Mouse (Mus musculus) ES-Bruce4 (cell line): Measurements from ENCODE around the gene Aldh3a2. TPM values are rescaled to one million over a fixed set of nuclear protein-coding genes. Genes with fewer than 3 reads are reported as not detected.

ENCODE experiments used
- H3K27ac ChIP-seq: 2 replicates; pipeline ENCODE4 v1.5.1; 2012; ENCODE audit warnings: low read length, inconsistent platforms; ENCODE audit not compliant: insufficient read depth
- H3K27me3 ChIP-seq: 2 replicates; pipeline ENCODE4 v1.6.1; 2012; ENCODE audit warnings: mild to moderate bottlenecking, low read length, inconsistent platforms; ENCODE audit not compliant: control insufficient read depth, poor library complexity, insufficient read depth, severe bottlenecking
- H3K36me3 ChIP-seq: 2 replicates; pipeline ENCODE4 v1.6.1; 2012; ENCODE audit warnings: inconsistent platforms, mild to moderate bottlenecking, low read length, moderate library complexity; ENCODE audit not compliant: control insufficient read depth, poor library complexity, insufficient read depth, severe bottlenecking
- H3K4me1 ChIP-seq: one replicate; pipeline ENCODE4 v1.8.1; 2011; ENCODE audit warnings: low read length; ENCODE audit not compliant: control insufficient read depth, insufficient read depth
- H3K4me3 ChIP-seq: 2 replicates; pipeline ENCODE4 v1.5.1; 2011; ENCODE audit warnings: low read depth, mild to moderate bottlenecking, low read length
- H3K9ac ChIP-seq: 2 replicates; pipeline ENCODE4 v1.6.1; 2012; ENCODE audit warnings: low read depth, mild to moderate bottlenecking, inconsistent platforms; ENCODE audit not compliant: poor library complexity, severe bottlenecking
- H3K9me3 ChIP-seq: replicated peaks from 2 replicates; pipeline ENCODE4 v1.6.1; 2012; ENCODE audit warnings: mild to moderate bottlenecking, low read length, inconsistent platforms; ENCODE audit not compliant: control insufficient read depth, poor library complexity, insufficient read depth, severe bottlenecking
- CTCF ChIP-seq: IDR thresholded peaks from one replicate; pipeline ENCODE4 v1.8.1; 2011; ENCODE audit warnings: low read depth, low read length
- EP300 ChIP-seq: IDR thresholded peaks from 2 replicates; pipeline ENCODE4 v1.6.1; 2011; ENCODE audit warnings: low read depth, low read length; ENCODE audit not compliant: insufficient read depth
- POLR2A ChIP-seq: IDR thresholded peaks from one replicate; pipeline ENCODE4 v1.8.1; 2011; ENCODE audit warnings: low read length; ENCODE audit not compliant: insufficient read depth
- polyA plus RNA-seq: library from polyadenylated mRNA; stranded (reverse); fragments of >200 nt; gene quantifications from 2 replicates; pipeline ENCODE4 v1.2.4, GENCODE M21; 2011; ENCODE audit warnings: low read depth; ENCODE audit not compliant: missing spikeins, insufficient read depth, insufficient read length

Gene Aldh3a2
- polyA plus RNA-seq, 1 experiment, result 21.3 TPM

GRCm38 (mm10) chr11:61212102-61212501 lies 55.2 kb downstream of the Aldh3a2 start:
- no peaks in the 10 kb centered on the region for H3K27me3 ChIP-seq
- no peak for TF ChIP-seq EP300
- TF ChIP-seq POLR2A, result no peak
- TF ChIP-seq CTCF, result peak; percentile 52
- no peaks in the 10 kb centered on the region for H3K9me3 ChIP-seq
- peaks cover 1% of the 10 kb centered on the region for H3K4me1 ChIP-seq
- no peak overlapping the region for H3K9ac ChIP-seq
- no peak overlapping the region for H3K27ac ChIP-seq
- no peaks in the 10 kb centered on the region for H3K36me3 ChIP-seq
- H3K4me3 ChIP-seq, result no peak overlapping the region

DNA sequence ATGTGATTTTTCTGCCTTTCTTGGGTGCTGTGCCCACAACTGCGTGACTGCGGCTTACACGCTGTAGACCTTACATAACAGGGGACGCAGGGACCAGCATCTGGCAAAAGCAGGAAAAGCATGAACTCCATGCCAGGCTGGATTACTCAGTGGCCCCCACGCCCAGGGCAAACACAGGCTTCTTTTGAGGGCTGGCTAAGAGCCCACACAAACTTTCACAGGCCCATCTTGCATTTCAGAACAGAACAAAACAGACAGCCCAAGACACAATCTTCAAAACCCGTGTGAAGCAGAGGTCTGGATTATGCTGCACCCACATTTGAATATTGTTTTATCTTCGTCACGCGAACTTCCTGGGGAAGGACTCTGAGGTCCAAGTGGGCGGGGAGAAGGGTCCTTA lies 58.9 kb downstream of the Aldh3a2 start:
- H3K27ac ChIP-seq, result no peak overlapping the region
- H3K27me3 ChIP-seq, result no peaks in the 10 kb centered on the region
- TF ChIP-seq POLR2A, result no peak
- no peak for TF ChIP-seq CTCF
- no peak for TF ChIP-seq EP300
- no peaks in the 10 kb centered on the region for H3K9me3 ChIP-seq
- H3K4me1 ChIP-seq, result peaks cover 1% of the 10 kb centered on the region
- H3K9ac ChIP-seq, result no peak overlapping the region
- no peak overlapping the region for H3K4me3 ChIP-seq
- no peaks in the 10 kb centered on the region for H3K36me3 ChIP-seq

DNA sequence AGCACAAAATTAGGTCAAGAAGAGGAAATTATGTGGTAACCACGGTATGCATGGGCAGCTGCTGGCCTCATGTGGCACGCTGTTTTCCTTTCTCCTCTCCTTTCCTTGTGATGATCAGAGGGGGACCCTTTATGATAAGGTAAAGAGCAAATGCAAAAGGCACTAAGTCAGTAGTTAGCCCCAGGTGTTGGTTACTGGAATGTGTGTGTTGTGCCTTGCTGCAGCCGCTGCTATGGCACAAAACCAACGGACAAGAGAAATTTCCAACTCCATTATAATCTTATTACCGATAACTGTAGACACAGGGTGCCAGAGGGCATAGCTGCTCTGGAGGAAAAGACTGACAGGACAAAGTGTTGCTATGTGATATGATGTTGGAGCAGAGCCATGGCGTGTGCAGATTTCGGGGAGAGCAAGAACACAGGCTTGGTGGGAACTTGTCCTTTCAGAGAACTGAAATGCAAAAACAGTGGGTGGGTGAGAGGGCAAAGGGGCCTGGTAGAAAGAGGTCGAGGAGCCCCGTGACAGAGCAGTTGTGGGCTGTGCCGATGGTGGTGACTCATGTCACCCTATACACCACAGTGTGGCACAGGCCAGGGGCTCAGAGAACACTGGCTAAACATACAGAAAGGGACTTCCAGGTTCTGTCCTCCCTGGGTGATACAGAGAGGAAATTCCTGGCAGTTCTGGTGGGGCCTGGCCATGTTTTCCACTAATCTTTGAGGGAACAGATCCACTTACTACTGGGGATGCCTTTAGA lies 59.6 kb downstream of the Aldh3a2 start, which contains the start of gene Aldh3a1:
Gene Aldh3a1 (plus strand): TSS at position 51 of the 760 bp plus-strand sequence.
- Histone ChIP-seq H3K9ac (no peak within 1 kb of the TSS), H3K27ac (no peak within 1 kb of the TSS)

DNA sequence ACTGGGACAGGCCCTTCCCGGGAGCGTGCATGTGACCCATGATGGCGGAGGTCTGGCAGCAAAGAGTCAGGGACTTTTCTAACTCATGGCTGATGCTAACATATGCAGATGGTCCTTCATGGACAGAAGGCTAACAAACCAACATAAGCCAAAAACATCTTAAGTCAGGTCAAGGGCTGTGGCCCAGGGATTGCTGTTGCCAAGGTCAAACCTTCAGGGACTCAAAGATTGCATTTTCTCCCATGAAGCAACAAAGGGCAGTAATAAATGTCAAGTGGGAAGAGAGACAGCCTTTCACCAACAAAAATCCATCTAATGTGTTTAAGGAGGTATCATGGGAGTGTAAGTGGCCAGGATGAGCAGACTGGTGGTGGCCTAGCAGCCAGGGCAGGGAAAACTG lies 61.1 kb downstream of the Aldh3a2 start:
- no peak overlapping the region for H3K9ac ChIP-seq

More for the DNA sequence above, 59.6 kb downstream of the Aldh3a2 start, which contains the start of gene Aldh3a1:
- TF ChIP-seq EP300 (no peak), CTCF (no peak), POLR2A (no peak)
- Histone ChIP-seq H3K4me3 (no peak within 1 kb of the TSS), H3K36me3 (no peaks in the 10 kb centered on the region), H3K27me3 (no peaks in the 10 kb centered on the region), H3K4me1 (no peaks in the 10 kb centered on the region), H3K9me3 (no peaks in the 10 kb centered on the region)

DNA sequence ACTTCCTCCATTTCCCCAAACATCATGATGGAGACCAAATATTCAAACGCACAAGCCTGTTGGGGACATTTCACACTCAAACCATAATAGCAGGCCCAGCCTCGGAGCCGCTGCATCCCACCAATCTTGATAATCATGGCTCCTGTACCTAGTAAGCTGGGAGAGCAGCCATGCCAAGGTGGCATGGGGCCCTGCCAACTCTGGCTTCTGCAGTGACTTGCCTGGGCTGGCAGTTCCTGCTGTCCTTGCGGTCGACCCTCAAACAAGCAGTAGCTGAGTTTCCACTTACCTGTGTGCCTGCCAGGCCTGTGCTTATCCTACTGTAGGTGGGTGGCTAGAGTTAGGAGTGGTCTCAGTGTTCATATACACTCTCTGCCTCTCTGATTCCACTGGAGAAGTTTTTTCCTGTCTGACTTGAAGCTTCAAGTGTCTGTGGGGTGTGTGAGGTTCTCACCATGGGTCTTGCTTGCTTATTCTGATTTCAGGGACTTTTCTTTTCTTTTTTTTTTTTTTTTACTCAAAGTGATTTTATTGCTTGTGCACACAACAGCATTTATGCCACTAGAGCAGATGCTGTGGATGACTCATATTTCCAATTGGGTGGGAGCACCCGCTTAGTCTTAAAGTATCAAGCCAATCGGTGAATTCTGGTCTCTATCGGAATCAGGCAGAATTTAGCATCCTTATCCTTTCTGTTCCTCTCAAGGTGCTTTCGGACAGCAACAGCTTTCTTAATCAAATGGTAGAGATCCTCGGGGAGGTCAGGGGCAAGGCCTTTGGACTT lies 61.9 kb downstream of the Aldh3a2 start:
- no peak overlapping the region for H3K4me3 ChIP-seq
- no peaks in the 10 kb centered on the region for H3K9me3 ChIP-seq
- H3K36me3 ChIP-seq, result no peaks in the 10 kb centered on the region
- H3K27me3 ChIP-seq, result no peaks in the 10 kb centered on the region
- TF ChIP-seq EP300, result no peak
- TF ChIP-seq POLR2A, result no peak
- TF ChIP-seq CTCF, result no peak
- no peaks in the 10 kb centered on the region for H3K4me1 ChIP-seq
- no peak overlapping the region for H3K9ac ChIP-seq
- no peak overlapping the region for H3K27ac ChIP-seq

More for the DNA sequence above, 61.1 kb downstream of the Aldh3a2 start:
- no peaks in the 10 kb centered on the region for H3K9me3 ChIP-seq
- H3K36me3 ChIP-seq, result no peaks in the 10 kb centered on the region
- H3K27me3 ChIP-seq, result no peaks in the 10 kb centered on the region
- no peak overlapping the region for H3K27ac ChIP-seq
- no peak for TF ChIP-seq POLR2A
- no peak for TF ChIP-seq CTCF
- no peak for TF ChIP-seq EP300
- H3K4me1 ChIP-seq, result no peaks in the 10 kb centered on the region
- no peak overlapping the region for H3K4me3 ChIP-seq
